Mouse (Mus musculus) cerebellum, adult 2 months (tissue): ENCODE data around the gene Cbr1.
A peak's percentile ranks its signal among the peaks of the same experiment; 100 is the strongest.

ENCODE experiments used
- CTCF ChIP-seq: fragments of 200-500 bp; IDR thresholded peaks from 2 replicates; pipeline ENCODE4 v1.5.1; 2011; ENCODE audit warnings: low read depth, mild to moderate bottlenecking, control low read depth, low read length, moderate library complexity, borderline replicate concordance; ENCODE audit not compliant: insufficient read depth
- POLR2A ChIP-seq: fragments of 200-500 bp; IDR thresholded peaks from 2 replicates; pipeline ENCODE4 v1.6.1; 2011; ENCODE audit warnings: low read length, control low read depth, borderline replicate concordance; ENCODE audit not compliant: insufficient read depth

- TF ChIP-seq POLR2A, result peak; percentile 68; the same call in 1 of the 2 replicates
- no peak; the same call in 1 of the 2 replicates for TF ChIP-seq CTCF
Observed at GRCm38 (mm10) chr16:93607669-93608101, 2.0 kb downstream of the Cbr1 start.
